Mouse (Mus musculus) liver, adult (tissue): ENCODE measurements around the gene Gpr143.
A peak's percentile ranks its signal among the peaks of the same experiment; 100 is the strongest.

Experiments
- GATA4 ChIP-seq: IDR thresholded peaks from 2 replicates; pipeline ENCODE4 v1.6.1; 2014; ENCODE audit warnings: mild to moderate bottlenecking, low read length; ENCODE audit not compliant: insufficient replicate concordance

The Gpr143 gene

GRCm38 (mm10) chrX:152781720-152782403 is at the start of gene Gpr143:
TSS of gene Gpr143 (plus strand) at chrX:152781921.
- no peak; the same call in 1 of the 2 replicates for TF ChIP-seq GATA4

DNA sequence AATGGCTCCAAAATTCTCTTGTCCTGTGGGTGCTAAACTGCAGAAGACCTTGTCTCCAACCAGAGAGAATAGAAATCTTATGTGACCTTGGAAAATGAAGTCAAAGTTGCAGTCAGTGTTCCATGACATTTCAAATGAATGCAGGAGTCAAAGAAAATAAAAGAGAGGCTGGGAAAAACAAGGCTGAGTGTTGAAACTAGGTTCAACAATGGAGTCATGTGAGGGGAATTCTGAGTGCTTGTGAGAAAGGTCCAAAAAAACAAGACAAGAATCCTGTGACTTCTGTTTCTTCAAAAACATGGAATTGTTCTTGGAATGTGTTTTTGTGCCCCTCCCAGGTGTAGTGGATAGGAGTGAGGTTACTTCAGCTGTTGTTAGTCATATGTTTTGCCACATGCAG is 46.4 kb upstream of the Gpr143 start:
- no peak for TF ChIP-seq GATA4

- TF ChIP-seq GATA4 = no peak
Observed at GRCm38 (mm10) chrX:152738191-152738590, 43.5 kb upstream of the Gpr143 start.

DNA sequence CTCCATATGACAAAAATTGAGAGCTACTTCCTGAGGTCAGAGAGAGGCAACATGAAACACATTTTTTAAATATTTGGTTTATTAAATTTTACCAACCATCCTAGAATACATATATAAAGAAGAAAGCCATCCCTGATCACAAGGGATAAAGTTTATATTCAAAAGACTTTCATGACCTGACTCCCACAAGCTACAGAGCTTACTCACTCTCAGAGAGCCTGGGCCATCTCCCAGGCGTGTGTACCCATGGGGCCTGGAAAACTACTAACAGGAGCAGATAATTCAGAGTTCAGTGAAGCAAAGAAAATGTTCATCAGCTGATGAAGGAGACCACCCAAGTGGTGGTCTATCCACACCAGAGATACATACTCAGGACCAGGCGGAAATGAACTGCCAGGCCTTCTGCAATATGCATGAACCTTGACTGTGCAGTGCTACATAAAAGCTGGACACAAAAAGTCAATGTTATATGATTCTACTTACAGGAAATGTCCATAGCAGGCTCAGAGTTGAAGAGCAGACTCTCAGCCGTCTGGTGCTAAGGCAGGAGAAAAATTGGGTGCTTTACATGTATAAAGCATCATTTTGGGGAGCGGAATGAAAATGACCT is 42.9 kb upstream of the Gpr143 start:
- no peak for TF ChIP-seq GATA4

DNA sequence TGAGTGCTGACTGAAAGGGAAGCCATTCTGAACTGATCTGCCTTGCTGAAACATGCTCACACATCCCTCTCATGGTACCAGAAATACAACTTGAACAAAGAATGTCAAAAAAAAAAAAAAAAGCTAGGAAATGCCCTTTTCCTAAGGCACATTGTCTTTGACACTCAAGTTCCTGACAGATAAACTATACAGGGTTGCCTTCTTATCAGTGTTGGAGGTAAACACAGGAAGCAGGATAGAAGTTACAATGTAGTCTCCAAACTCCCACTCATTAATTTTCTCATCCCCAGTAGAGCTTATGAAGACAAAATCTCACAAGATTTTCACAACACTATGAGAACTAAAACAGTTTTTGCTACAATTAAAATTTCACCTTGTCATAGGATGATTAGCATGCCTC is 38.1 kb upstream of the Gpr143 start:
- peak; percentile 73 for TF ChIP-seq GATA4

- TF ChIP-seq GATA4 = no peak
Observed at GRCm38 (mm10) chrX:152745925-152746324, 35.8 kb upstream of the Gpr143 start.

GRCm38 (mm10) chrX:152755819-152756218 is 25.9 kb upstream of the Gpr143 start:
- no peak for TF ChIP-seq GATA4

DNA sequence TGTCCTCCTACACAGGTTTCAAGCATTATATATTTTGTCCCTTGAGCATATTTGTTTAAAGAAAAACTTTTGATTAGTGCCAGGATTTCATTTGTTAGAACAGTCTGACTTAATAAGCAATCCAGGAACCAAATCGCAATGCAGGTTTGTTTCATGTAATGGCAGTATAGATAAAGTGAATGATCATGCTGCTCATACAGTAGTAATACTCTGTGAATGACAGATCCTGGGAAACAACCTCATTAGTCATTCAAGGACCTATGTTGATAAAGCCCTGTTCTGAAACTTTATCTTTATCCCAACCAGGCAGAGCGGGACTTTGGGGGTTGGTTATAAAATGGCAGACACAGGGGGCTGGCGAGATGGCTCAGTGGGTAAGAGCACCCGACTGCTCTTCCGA is 25.4 kb upstream of the Gpr143 start:
- TF ChIP-seq GATA4 = no peak

DNA sequence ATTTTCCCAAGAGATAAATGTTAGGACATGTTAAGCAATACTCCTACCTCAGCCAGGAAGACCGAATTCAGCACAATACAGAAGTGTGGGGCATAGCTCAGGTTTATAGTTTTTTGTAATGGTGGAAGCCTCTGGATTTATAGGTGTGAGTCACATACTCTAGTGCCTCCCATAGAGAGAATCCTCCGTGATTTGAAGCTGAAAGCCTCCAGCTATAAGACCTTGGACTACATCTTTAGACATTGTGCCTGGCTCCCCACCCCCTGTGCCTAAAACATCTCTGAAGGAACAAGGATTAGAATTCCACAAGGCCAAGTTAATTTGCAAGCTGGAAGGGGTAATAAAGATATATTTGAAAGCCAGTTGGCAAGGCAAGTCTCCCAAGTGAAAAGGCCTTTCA is 19.3 kb upstream of the Gpr143 start:
- TF ChIP-seq GATA4 = no peak

DNA sequence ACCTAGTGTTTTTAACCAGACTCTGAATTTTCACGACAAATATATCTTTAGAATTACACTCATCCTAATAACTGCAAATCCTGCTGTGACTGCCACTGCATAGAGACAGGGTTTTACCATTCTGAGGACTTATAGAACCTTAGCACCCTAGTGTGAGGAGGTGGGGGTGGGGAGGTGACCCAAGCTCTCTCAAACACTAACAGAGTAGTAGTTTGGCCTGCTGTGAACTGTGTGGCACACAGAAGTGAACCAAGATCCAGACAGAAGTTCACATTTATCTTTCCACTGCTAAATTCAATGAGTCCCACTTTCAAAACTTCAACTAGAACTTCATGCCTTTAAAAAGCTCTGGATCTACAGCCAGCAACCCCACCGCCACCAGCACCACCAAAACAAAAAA is 18.9 kb upstream of the Gpr143 start:
- TF ChIP-seq GATA4 = no peak

DNA sequence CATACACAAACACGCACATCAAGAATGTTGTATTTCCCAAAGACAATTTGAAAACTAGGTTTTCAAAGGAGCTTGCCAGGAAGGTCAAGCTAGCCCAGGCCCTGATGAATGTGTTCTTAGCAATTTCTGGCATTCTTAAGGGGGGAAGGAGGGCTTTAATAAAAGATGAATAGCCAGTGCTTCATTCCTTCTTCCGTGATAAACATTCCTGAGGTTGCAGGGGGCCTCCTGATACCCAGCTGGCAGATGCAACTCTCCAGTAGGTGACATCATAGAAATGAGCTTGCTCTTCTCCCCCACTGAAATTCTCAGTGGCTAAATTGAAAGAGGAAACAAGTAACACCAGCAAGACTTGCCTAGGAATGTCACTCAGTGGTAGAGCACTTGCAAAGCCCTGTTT is 17.6 kb upstream of the Gpr143 start:
- TF ChIP-seq GATA4 = no peak

- no peak for TF ChIP-seq GATA4
Observed at GRCm38 (mm10) chrX:152768891-152769599, 12.7 kb upstream of the Gpr143 start, which contains the start of gene Shroom2. TSS of gene Shroom2 (minus strand) at chrX:152769465.

- no peak for TF ChIP-seq GATA4
Observed at GRCm38 (mm10) chrX:152769600-152770157, 12.0 kb upstream of the Gpr143 start.

GRCm38 (mm10) chrX:152788129-152788528 is 6.4 kb downstream of the Gpr143 start:
- TF ChIP-seq GATA4 = no peak

DNA sequence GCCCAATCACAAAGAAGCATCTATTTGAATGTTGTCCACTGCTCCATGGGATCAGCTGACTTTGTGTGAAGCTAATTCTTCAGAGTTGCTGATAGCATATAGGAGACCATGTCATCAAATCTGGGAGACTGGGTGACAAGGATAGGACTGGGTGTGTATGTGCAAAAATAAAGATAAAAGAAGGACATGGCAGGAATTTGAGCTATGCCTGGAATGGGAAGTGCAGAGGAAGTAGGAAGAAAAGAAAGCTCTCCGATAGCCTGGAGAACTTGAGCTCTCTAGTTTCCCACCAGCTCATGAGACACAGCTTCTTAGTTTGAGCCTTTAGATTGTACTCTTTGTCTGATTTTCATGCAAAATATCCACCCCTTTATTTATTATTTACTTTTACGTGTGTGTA is 6.9 kb downstream of the Gpr143 start:
- TF ChIP-seq GATA4 = peak; percentile 50; the same call in 1 of the 2 replicates

- TF ChIP-seq GATA4 = no peak
Observed at GRCm38 (mm10) chrX:152805317-152805716, 23.6 kb downstream of the Gpr143 start.
